In the genomic region with DNA sequence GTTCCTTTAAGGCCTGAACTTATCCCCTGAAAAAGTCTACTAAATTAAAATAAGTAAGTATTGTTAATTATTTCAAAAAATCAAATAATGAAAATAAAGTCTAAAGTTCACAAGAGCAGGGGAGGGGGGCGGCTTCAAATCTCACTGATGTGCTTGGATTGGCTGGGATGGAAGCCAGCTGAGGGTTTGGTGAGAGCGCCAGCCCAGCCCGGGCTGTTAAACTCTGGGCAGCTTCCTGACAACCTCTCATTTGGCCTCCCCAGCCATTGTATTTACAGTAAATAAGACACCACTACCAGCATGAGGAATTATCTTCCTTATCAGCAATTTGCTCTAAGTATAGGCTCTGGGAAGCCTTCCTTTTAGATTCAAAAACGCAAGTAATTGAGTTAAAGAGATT, we compare ENCODE assay signal across 18 mouse cellular contexts.
A peak's percentile ranks its signal among the peaks of the same experiment; 100 is the strongest.
DNase-seq lines count a peak whose midpoint lies in the region; ATAC-seq and TF ChIP-seq lines count a peak whose summit lies in the region.
"Had no signal": no experiment of that assay in that cellular context is flagged by ENCODE, and none has a peak within 500 bp of the region (broad histone marks: within the 10 kb centered on the region; RNA-seq: fewer than 3 reads in every experiment).

No protein-coding gene starts in this region.

- no peak for TF ChIP-seq EP300 in lung, postnatal 0 days (IDR thresholded peaks at IDR 0.05)

- no peak for ATAC-seq in kidney, embryonic 14.5 days (ENCODE audit: low FRiP score, low TSS enrichment)
- ATAC-seq in lung, embryonic 14.5 days (ENCODE audit: insufficient read depth): no peak
- ATAC-seq in lung, postnatal 0 days: no peak
- ATAC-seq in midbrain, embryonic 11.5 days (ENCODE audit: low FRiP score): no peak
- ATAC-seq: forebrain, embryonic 13.5 days; forebrain, postnatal 0 days had no signal

- H3K27me3 ChIP-seq in kidney, embryonic 14.5 days (ENCODE audit: control insufficient read depth, insufficient read depth, low read length): no peaks in the 10 kb centered on the region
- H3K27me3 ChIP-seq in lung, embryonic 14.5 days (ENCODE audit: insufficient read depth, low read length): no peaks in the 10 kb centered on the region
- no peaks in the 10 kb centered on the region for H3K27me3 ChIP-seq in lung, postnatal 0 days (replicated peaks; ENCODE audit: insufficient read depth, low read length)
- H3K27me3 ChIP-seq in midbrain, embryonic 11.5 days (ENCODE audit: control insufficient read depth, insufficient read depth, low read length): no peaks in the 10 kb centered on the region
- H3K27me3 ChIP-seq: forebrain, embryonic 13.5 days; heart, embryonic 13.5 days; hindbrain, embryonic 15.5 days had no signal

- peaks cover 16% of the 10 kb centered on the region for H3K4me1 ChIP-seq in kidney, embryonic 14.5 days (ENCODE audit: control insufficient read depth, insufficient read depth, low read length)
- H3K4me1 ChIP-seq in lung, embryonic 14.5 days (ENCODE audit: insufficient read depth): peaks cover 6% of the 10 kb centered on the region; the same call in 1 of the 2 replicates
- peaks cover 2% of the 10 kb centered on the region; the same call in 1 of the 2 replicates for H3K4me1 ChIP-seq in lung, postnatal 0 days (ENCODE audit: insufficient read depth, low read depth, low read length)
- peaks cover 10% of the 10 kb centered on the region for H3K4me1 ChIP-seq in midbrain, embryonic 11.5 days (ENCODE audit: control insufficient read depth, insufficient read depth, low read length)

- TF ChIP-seq CTCF in lung, embryonic 14.5 days (IDR thresholded peaks at IDR 0.05; ENCODE audit: low read depth): no peak
- TF ChIP-seq CTCF in lung, postnatal 0 days (IDR thresholded peaks at IDR 0.05): no peak
- TF ChIP-seq CTCF in brain, embryonic 14.5 days (IDR thresholded peaks at IDR 0.05; ENCODE audit: borderline replicate concordance, extremely low read depth, insufficient read depth, insufficient read length): no peak

- H3K4me2 ChIP-seq in kidney, embryonic 14.5 days (replicated peaks; ENCODE audit: low read depth, low read length): no peak overlapping the region
- no peak overlapping the region for H3K4me2 ChIP-seq in lung, embryonic 14.5 days
- H3K4me2 ChIP-seq in lung, postnatal 0 days (replicated peaks; ENCODE audit: low read depth, low read length): no peak overlapping the region
- H3K4me2 ChIP-seq in midbrain, embryonic 11.5 days: no peak overlapping the region
- H3K4me2 ChIP-seq: forebrain, embryonic 13.5 days; heart, embryonic 13.5 days; hindbrain, embryonic 15.5 days had no signal

- intact Hi-C loops in gastrocnemius, postnatal 36 days (cut with DNase I): no loop called here

- no peaks in the 10 kb centered on the region for H3K36me3 ChIP-seq in kidney, embryonic 14.5 days (ENCODE audit: control insufficient read depth, insufficient read depth, low read length)
- no peaks in the 10 kb centered on the region for H3K36me3 ChIP-seq in lung, embryonic 14.5 days (ENCODE audit: insufficient read depth)
- no peaks in the 10 kb centered on the region for H3K36me3 ChIP-seq in lung, postnatal 0 days (ENCODE audit: insufficient read depth, low read length)
- no peaks in the 10 kb centered on the region for H3K36me3 ChIP-seq in midbrain, embryonic 11.5 days (ENCODE audit: control insufficient read depth, insufficient read depth, low read length)
- H3K36me3 ChIP-seq: embryonic facial prominence, embryonic 10.5 days; hindbrain, embryonic 15.5 days had no signal

- DNase-seq in gastrocnemius, postnatal 10 days: peak; percentile 23
- no peak for DNase-seq in gastrocnemius, postnatal 36 days
- DNase-seq in kidney, adult 9 months: peak; percentile 79
- peak; percentile 50 for DNase-seq in lung, embryonic 14.5 days
- no peak for DNase-seq in lung, postnatal 0 days (ENCODE audit: low spot score)
- DNase-seq in brain, embryonic 14.5 days (ENCODE audit: low read depth): peak; percentile 52
- no peak for DNase-seq in midbrain, embryonic 11.5 days (ENCODE audit: low spot score, missing footprints)
- DNase-seq: cerebellum, adult 11-12 months; cerebellum, adult 9-11 months; forebrain, postnatal 0 days; gastrocnemius, postnatal 25 days; heart, adult 18-20 months; heart, postnatal 36 days had no signal

- H3K9me3 ChIP-seq in kidney, embryonic 14.5 days (ENCODE audit: control insufficient read depth, low read length): no peaks in the 10 kb centered on the region
- H3K9me3 ChIP-seq in lung, embryonic 14.5 days (ENCODE audit: low read depth, low read length): no peaks in the 10 kb centered on the region
- H3K9me3 ChIP-seq in lung, postnatal 0 days (ENCODE audit: low read length): no peaks in the 10 kb centered on the region
- no peaks in the 10 kb centered on the region for H3K9me3 ChIP-seq in midbrain, embryonic 11.5 days (ENCODE audit: control insufficient read depth, low read length)
- H3K9me3 ChIP-seq: embryonic facial prominence, embryonic 10.5 days; forebrain, embryonic 13.5 days; heart, embryonic 13.5 days; hindbrain, embryonic 15.5 days had no signal

- no peak overlapping the region for H3K9ac ChIP-seq in kidney, embryonic 14.5 days (ENCODE audit: low read depth, low read length)
- H3K9ac ChIP-seq in lung, embryonic 14.5 days: no peak overlapping the region
- no peak overlapping the region for H3K9ac ChIP-seq in lung, postnatal 0 days (replicated peaks; ENCODE audit: low read depth)
- no peak overlapping the region for H3K9ac ChIP-seq in midbrain, embryonic 11.5 days (ENCODE audit: low read length)
- H3K9ac ChIP-seq: forebrain, embryonic 13.5 days; forebrain, postnatal 0 days; heart, embryonic 13.5 days; hindbrain, embryonic 15.5 days had no signal

- H3K27ac ChIP-seq in kidney, embryonic 14.5 days (ENCODE audit: low read depth, low read length): no peak overlapping the region
- H3K27ac ChIP-seq in lung, embryonic 14.5 days (ENCODE audit: low read depth): no peak overlapping the region
- H3K27ac ChIP-seq in lung, postnatal 0 days (ENCODE audit: low read length): no peak overlapping the region
- H3K27ac ChIP-seq in midbrain, embryonic 11.5 days (ENCODE audit: low read depth, low read length): no peak overlapping the region
- H3K27ac ChIP-seq: embryonic facial prominence, embryonic 10.5 days; forebrain, embryonic 13.5 days; heart, embryonic 13.5 days; hindbrain, embryonic 15.5 days had no signal

- 75% methylated on average over 4 of the region's 4 CpGs for WGBS in kidney, embryonic 14.5 days
- 58% methylated on average over 4 of the region's 4 CpGs for WGBS in lung, embryonic 14.5 days
- 40% methylated on average over 4 of the region's 4 CpGs for WGBS in lung, postnatal 0 days
- WGBS in midbrain, embryonic 11.5 days: 88% methylated on average over 4 of the region's 4 CpGs

- TF ChIP-seq POLR2A in brain, embryonic 14.5 days (IDR thresholded peaks at IDR 0.05; ENCODE audit: borderline replicate concordance, extremely low read depth, insufficient read depth, insufficient read length, poor library complexity, severe bottlenecking): no peak

- H3K4me3 ChIP-seq in kidney, embryonic 14.5 days (ENCODE audit: low read length): no peak overlapping the region
- no peak overlapping the region for H3K4me3 ChIP-seq in lung, embryonic 14.5 days (ENCODE audit: low read depth, low read length)
- no peak overlapping the region for H3K4me3 ChIP-seq in lung, postnatal 0 days (ENCODE audit: low read depth, low read length)
- no peak overlapping the region for H3K4me3 ChIP-seq in midbrain, embryonic 11.5 days (ENCODE audit: low read depth, low read length)
- H3K4me3 ChIP-seq: embryonic facial prominence, embryonic 10.5 days; forebrain, embryonic 13.5 days; heart, embryonic 13.5 days; hindbrain, embryonic 15.5 days had no signal

Comparison
In these comparisons a context has a peak if more than half of its experiments do, and no peak if none do; other contexts are left out.
1. DNase-seq: peak in gastrocnemius, postnatal 10 days (single experiment), kidney, adult 9 months (single experiment), lung, embryonic 14.5 days (single experiment) and brain, embryonic 14.5 days (single experiment); none in gastrocnemius, postnatal 36 days (0 of 2), lung, postnatal 0 days (single experiment) and midbrain, embryonic 11.5 days (single experiment).